Mouse (Mus musculus): ENCODE data around the gene Abhd16b.

GRCm38 (mm10) chr2:181459153-181459672, 33.8 kb upstream of the Abhd16b start, which contains the start of gene Zbtb46:
- no peak for TF ChIP-seq CTCF (IDR thresholded peaks at IDR 0.05; ENCODE audit: low read depth)
- no peak for TF ChIP-seq EP300 (IDR thresholded peaks at IDR 0.05; ENCODE audit: low read depth)
